Mouse (Mus musculus): ENCODE measurements around the gene Map2.

GRCm38 (mm10) chr1:66371371-66371770 lies 196.3 kb downstream of the Map2 start:
- TF ChIP-seq POLR2A (IDR thresholded peaks at IDR 0.05; ENCODE audit: borderline replicate concordance, low read depth, low read length) (no peak), CTCF (IDR thresholded peaks at IDR 0.05; ENCODE audit: low read depth, low read length) (no peak)

Measured in bone marrow macrophage, adult 2 months (primary cell).